Mouse (Mus musculus) lung, adult 18-20 months (tissue): Measurements from ENCODE around the gene Sox5.

Source experiments
- DNase-seq, 2 experiments: peaks; one replicate each; pipeline ENCODE4 v3.0.0; 2022; ENCODE audit warnings: mixed read lengths in 2 of 2

Gene Sox5

GRCm38 (mm10) chr6:144648896-144649295 lies 132.9 kb downstream of the Sox5 start:
- no peak for DNase-seq

DNA sequence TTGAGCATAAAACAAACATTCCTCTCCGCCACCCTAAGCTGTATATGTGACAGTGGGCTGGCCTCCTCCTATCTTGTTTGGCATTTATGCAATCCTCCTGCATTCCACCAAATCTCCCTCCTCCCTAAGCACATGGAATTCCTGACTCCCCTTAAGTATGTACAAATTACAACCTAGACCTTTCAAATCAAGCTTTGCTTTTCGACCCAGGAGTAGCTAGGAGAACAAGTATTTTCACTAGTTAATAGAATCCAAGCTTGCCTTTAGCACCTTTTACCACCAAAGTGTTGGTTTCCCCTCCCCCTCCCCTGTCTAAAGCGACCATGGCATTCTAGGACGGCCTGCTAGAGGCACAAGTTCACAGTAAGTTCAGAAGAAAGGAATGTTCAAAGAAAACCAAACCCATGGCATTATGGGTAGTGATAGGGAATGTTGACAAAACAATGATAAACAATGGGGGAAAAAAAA lies 133.6 kb downstream of the Sox5 start:
- DNase-seq: peak in 1 of 2 experiments; percentile 23

- peak in 1 of 2 experiments; percentile 17 for DNase-seq
These were observed 135.4 kb downstream of the Sox5 start for GRCm38 (mm10) chr6:144646331-144646730.

DNA sequence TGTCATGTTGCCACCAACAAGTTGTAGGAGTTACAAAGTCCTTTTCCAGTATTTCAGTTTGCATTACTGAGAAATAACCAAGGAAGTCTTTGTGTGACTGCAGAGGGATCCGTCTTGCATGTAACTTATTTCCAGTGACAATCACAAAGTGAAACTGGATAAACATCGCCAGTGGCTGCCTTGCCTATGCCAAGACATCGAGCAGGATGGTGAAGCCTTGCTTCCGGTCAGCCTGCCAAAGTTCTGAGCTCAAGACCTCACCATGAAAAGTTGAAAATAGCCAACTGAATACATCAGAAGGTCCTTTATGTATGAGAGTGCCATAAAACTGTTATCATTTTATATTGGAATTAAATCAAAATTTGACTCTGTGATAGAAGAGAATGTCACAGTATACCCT lies 136.0 kb downstream of the Sox5 start:
- DNase-seq: no peak

GRCm38 (mm10) chr6:144644711-144645110 lies 137.1 kb downstream of the Sox5 start:
- DNase-seq: peak; percentile 67 to 68

DNA sequence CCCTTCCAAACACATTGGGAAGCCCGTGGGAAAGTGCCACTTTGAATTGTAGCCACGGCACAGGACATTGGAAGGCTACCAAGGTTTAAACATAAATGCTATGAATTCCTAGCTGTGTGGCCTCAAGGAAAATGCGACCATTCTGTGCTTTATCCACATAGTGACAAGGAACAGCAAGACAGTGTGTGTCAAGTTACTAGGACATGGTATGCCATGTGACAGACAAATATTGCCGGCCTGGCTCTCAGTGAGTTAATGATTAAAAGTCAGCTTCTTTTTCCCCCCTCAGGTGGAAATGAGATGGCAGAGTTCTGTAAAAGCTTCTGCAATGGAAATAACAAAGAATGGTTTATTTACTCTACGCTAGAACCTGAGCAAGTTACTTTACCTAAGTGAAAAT lies 138.2 kb downstream of the Sox5 start:
- DNase-seq: no peak

GRCm38 (mm10) chr6:144641888-144642287 lies 139.9 kb downstream of the Sox5 start:
- DNase-seq: peak in 1 of 2 experiments; percentile 29

DNA sequence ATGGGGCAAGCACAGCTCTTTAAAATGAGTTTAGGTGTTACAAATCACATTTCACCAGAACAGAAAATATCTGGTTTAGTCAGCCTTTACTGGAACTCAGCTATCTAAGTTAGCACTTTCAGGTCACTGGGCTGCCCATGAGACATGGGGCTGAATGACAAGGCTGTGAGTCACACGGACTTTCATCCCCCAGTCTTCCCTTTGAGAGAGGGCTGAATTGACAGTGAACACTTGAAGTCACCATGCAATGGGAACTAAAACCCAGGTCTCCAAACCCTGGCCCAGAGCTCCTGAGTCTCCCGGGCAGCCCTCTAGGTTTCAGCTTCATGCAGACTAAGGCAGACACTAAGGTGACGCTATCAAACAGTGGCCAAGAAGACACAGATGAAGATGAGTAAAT lies 141.2 kb downstream of the Sox5 start:
- DNase-seq: no peak

DNA sequence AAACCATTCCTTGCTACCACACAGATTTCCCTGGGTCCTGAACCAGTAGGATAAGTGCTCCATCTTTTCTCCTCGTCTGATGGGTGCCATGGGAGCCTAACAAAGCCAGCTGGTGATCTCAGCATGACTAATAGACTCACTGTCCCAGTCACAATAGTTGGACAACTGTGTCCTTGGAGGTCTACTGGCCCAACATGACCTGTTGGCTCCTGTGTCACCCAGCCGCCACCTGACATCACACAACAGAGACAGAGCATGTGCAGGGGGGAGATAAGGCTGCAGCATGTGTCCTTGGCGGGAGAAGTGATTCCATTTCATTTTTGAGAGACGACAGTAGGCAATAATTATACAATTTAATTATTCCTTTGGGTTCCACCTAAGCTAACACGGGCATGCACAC lies 143.2 kb downstream of the Sox5 start:
- no peak for DNase-seq

- DNase-seq: no peak
These were observed 154.2 kb downstream of the Sox5 start for GRCm38 (mm10) chr6:144627539-144628115.

- DNase-seq: peak; percentile 83 to 91
These were observed 160.5 kb downstream of the Sox5 start for GRCm38 (mm10) chr6:144621089-144621769.

DNA sequence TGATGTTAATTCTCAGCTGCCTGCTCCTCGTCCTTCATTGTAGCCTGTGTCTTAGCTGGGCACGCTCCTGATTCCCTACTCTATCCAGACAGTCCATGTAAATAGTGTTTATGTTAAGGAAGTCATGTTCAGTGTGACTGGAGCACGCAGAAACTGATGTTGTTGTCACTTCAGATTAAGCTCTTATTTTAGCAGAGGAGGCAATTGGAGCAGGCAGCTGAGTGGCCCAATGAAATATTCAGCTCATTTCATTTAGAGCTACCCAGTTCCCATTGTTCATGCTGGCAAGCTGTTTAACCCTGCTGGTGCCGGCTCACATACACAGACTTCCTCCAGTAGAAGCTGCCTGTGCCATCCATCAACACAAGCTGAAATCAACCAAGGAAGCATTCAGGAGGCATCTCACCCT lies 170.4 kb downstream of the Sox5 start:
- DNase-seq: no peak

DNA sequence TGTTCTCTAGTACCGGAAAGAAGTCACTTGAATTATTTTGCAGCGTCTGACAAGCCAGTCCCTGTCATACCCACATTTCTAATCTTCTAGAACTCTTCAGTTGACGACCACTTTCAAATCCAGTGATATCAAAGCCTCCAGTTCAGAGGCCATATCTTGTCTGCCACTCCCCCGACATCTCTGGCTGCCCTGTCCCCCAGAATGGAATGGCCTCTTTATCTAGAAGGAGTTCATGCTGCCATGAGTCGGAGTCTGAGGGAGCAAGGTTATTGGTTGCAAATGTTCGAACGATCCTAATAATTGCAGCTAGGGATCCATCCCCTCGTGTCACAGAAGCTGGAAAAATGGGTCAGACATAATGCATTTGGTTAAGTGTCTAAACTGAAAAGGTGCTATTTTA lies 170.9 kb downstream of the Sox5 start:
- no peak for DNase-seq

DNA sequence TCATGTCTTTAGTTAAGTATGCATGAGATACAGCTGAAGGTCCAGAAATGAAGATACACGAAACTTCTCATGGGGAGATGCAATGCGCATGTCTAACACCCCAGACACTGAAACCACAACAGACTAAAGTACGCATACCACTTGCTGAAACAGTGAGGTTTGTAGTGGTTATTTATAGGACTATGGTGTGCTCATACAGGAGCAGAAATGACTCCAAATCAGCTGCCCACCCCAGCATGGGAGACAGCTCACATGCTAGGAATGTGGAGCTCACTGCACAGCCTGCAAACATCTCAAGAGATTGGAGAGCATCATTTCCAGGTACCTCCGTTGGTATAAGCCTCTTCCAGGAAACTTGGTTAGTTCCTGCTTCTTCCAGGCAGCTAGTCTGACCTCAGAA lies 178.9 kb downstream of the Sox5 start:
- DNase-seq: no peak

DNA sequence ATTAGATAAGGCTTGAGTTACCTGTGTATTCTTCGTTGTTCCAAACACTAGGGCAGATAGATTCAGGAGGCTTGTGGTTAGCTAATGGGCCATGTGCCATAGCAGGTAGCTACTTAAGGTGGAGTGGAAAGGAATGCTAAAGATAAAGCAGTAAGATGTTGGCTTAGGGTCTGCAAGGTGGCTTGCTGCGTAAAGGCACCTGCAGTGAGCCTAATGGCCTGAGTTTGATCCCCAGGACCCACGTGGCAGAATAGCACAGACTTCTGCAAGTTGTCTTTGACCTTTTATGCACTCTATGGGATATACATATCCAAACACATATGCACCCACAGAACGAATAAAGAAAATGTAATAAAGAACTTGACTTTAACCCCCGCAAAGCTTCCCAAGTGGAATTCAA lies 181.4 kb downstream of the Sox5 start:
- DNase-seq: no peak

- no peak for DNase-seq
These were observed 183.3 kb downstream of the Sox5 start for GRCm38 (mm10) chr6:144598324-144598973.

GRCm38 (mm10) chr6:144596536-144597210 lies 185.1 kb downstream of the Sox5 start:
- DNase-seq: no peak

DNA sequence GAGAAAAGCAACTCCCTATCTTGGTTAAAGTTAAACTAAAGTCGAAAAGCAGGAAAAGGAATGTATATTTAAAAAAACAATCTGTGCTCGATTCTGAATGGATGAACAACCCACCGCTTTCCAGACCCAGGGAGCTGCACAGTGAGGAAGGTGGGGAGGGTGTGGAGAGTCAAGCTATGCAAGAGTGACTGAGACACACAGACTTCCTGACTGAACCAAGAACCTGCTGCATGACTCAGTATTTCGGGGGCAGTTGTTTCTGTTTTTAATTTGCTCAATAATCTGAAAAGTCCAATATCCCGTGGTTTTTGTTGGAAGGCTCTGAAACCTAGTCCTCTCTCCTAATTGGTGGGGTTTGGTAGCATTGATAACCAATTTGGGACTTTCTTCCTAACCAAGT lies 196.9 kb downstream of the Sox5 start:
- no peak for DNase-seq

- no peak for DNase-seq
These were observed 197.5 kb downstream of the Sox5 start for GRCm38 (mm10) chr6:144584074-144584840.

- no peak for DNase-seq
These were observed 202.5 kb downstream of the Sox5 start for GRCm38 (mm10) chr6:144579301-144579700.

DNA sequence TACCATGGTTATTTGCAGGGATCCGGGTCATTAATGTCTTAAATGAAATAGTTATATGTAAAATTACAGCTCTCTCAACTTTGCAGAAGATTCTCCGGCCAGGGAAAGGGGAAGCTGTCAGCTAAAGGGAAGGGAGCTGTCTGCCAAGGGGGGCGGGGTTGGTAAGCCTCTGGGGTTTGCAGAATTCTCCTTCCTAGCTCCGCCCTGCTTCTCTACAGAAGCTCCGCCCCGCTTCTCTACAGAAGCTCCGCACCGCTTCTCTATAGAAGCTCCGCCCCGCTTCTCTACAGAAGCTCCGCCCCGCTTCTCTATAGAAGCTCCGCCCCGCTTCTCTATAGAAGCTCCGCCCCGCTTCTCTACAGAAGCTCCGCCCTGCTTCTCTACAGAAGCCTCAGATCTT lies 210.9 kb downstream of the Sox5 start:
- DNase-seq: peak in 1 of 2 experiments; percentile 6

- no peak for DNase-seq
These were observed 215.9 kb downstream of the Sox5 start for GRCm38 (mm10) chr6:144565827-144566226.

GRCm38 (mm10) chr6:144561718-144562117 lies 220.1 kb downstream of the Sox5 start:
- DNase-seq: no peak
